Mouse (Mus musculus): ENCODE results near the gene Hist1h2an.
A peak's percentile ranks its signal among the peaks of the same experiment; 100 is the strongest.
"Not testable (repeated sequence)": the region's sequence is repeated elsewhere in the genome, so short reads cannot be mapped to it uniquely, and the experiment has no call there.

Hist1h2an gene

DNA sequence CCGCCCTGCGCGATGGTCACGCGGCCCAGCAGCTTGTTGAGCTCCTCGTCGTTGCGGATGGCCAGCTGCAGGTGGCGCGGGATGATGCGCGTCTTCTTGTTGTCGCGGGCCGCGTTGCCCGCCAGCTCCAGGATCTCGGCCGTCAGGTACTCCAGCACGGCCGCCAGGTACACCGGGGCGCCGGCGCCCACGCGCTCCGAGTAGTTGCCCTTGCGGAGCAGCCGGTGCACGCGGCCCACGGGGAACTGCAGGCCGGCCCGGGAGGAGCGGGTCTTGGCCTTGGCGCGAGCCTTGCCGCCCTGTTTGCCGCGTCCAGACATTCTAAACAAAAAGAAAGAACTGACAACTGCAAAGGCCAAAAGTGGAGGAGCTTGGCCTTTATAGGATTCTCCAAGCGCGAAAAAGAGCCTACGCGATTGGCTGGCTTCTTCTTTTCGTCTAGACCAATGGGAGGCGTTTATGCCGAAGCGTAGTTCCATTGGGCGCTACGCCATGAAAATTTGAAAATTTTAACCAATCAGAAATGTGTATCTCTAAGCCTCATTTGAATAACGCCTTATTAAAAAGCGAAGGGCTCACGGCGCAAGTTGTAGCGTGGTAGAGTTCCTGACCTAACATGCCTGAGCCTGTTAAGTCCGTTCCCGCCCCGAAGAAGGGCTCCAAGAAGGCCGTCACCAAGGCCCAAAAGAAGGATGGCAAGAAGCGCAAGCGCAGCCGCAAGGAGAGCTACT is at the start of gene Hist1h2an, which contains the start of gene Hist1h2bp:
Gene Hist1h2an, minus strand, starts transcription at position 320 of the 731 bp plus-strand sequence.
Gene Hist1h2bp, plus strand, starts transcription at position 563 of the 731 bp plus-strand sequence.
- peak; percentile 64 to 65 for DNase-seq

- DNase-seq = not testable (repeated sequence)
These were observed 46.4 kb upstream of the Hist1h2an start, which contains the start of the genes Hist1h2ap and Hist1h2br for GRCm38 (mm10) chr13:21833461-21833860. Hist1h2ap (minus strand) TSS chr13:21833507. Hist1h2br (plus strand) TSS chr13:21833743.

DNA sequence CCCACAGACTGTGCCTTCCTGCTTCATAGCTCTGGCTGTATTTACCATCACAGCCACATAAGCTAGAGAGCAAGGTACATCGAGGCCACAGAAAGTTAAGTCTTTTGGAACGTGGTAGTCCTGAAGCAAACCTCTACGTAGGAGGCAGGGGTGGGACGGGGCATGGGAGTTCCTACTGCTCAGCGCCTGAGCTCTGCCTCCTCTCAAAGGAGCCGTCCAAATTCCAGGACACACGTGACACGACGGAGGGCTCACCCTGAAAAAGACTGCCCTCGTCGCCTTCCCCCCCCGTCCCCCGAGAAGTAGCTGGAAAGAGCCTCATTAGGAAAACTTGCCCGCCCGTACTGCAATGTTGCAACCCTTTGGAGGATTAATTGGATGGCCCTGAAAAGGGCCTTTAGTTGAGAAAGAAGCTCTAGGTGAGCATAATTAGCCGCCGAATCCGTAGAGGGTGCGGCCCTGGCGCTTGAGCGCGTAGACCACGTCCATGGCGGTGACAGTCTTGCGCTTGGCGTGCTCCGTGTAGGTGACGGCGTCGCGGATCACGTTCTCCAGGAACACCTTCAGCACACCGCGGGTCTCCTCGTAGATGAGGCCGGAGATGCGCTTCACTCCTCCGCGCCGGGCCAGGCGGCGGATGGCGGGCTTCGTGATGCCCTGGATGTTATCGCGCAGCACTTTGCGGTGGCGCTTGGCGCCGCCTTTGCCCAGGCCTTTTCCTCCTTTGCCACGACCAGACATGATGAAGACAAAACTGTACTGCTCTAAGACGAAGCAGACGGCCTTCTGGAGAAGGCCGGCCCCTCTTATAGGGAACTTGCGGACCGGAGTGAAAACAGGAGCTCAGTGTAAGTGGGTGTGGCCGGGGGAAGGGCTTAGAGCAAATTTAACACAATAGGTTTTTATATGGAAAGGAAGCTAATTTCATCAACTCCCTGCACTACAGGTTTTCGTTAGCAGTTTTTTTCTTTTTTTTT is 44.7 kb upstream of the Hist1h2an start, which contains the start of gene Hist1h4n:
Gene Hist1h4n, minus strand, starts transcription at position 779 of the 977 bp plus-strand sequence.
- DNase-seq = peak in 1 of 2 experiments; percentile 31

DNA sequence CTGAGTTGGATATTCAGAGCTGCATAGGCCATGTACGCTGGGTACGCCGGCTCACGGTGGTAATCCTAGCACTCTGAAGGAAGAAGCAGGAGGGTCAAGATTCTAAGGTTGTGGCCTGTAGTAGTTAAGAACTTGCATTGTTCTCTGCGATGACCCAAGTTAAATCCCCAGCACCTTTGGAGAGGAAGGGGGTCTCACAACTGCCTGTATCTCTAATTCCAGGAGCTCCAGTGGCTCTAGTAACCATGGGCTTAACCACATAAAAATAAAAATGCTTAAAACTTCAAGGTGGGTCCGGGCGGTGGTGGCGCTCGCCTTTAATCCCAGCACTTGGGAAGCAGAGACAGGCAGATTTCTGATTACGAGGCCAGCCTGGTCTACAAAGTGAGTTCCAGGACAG is 43.3 kb upstream of the Hist1h2an start:
- DNase-seq = no peak

DNA sequence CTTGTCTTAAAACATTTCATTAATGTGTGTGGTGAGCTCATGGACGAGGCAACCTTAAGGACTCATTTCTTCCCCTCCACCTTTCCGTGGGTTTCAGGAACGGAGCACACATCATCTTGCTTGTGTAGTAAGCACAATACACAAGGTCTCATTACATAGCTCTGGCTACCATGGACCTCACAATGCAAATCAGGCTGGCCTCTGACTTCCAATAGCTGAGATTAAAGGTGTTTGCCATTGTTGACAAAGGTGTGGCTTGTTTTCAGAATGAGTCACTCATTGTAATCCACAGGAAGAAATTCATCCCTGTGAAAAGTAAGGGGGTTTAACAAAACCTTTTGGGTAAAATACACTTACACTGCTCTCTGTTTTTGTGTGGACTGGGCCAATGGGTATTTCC is 41.5 kb upstream of the Hist1h2an start:
- DNase-seq = no peak

- DNase-seq = not testable (repeated sequence)
These were observed 33.3 kb upstream of the Hist1h2an start for GRCm38 (mm10) chr13:21820082-21820890.

GRCm38 (mm10) chr13:21812092-21812491 is 25.1 kb upstream of the Hist1h2an start:
- DNase-seq = not testable (repeated sequence)

DNA sequence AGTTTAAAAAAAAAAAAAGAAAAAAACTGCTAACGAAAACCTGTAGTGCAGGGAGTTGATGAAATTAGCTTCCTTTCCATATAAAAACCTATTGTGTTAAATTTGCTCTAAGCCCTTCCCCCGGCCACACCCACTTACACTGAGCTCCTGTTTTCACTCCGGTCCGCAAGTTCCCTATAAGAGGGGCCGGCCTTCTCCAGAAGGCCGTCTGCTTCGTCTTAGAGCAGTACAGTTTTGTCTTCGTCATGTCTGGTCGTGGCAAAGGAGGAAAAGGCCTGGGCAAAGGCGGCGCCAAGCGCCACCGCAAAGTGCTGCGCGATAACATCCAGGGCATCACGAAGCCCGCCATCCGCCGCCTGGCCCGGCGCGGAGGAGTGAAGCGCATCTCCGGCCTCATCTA is 24.5 kb upstream of the Hist1h2an start, which contains the start of gene Hist1h4m:
Gene Hist1h4m, plus strand, starts transcription at position 208 of the 400 bp plus-strand sequence.
- peak; percentile 36 to 43 for DNase-seq

DNA sequence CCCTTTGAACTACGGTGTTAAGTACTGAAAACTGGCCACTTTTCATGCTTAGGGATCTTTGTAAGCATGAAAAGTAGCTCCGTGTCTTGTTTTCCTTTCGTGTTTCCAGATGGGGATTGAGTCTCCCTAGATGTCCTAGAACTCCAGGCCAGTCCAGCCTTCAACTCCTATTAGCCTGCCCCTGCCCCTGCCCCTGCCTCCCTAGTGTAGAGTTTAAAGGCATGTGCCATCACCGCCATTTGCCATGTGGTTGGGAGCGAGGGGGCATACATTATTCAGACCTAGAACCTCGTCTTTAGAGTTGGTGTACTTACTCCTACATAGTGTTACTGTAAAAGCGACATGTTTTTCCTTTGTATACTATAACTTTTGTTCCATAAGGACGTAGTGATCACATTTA is 24.1 kb upstream of the Hist1h2an start:
- not testable (repeated sequence) for DNase-seq

DNA sequence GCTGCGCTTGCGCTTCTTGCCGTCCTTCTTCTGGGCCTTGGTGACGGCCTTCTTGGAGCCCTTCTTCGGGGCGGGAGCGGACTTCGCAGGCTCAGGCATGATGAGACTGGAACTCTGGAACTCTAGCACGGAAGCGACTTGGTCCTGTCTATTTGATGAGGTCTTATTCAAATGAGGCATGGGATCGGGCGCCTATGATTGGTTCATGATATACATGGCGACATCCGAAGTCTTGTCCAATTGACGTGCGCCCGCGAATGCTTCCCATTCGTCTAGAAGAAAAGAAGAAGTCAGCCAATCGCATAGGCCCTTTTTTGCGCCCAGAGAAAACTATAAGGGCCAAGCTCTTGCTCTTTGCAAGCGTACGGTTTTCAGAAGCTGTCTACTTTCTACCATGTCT is 23.1 kb upstream of the Hist1h2an start, which contains the start of the genes Hist1h2bq and Hist1h2ao:
Gene Hist1h2bq, minus strand, starts transcription at position 125 of the 400 bp plus-strand sequence.
Gene Hist1h2ao, plus strand, starts transcription at position 393 of the 400 bp plus-strand sequence.
- DNase-seq = not testable (repeated sequence)

- DNase-seq = not testable (repeated sequence)
These were observed 16.0 kb upstream of the Hist1h2an start for GRCm38 (mm10) chr13:21803058-21803457.

DNA sequence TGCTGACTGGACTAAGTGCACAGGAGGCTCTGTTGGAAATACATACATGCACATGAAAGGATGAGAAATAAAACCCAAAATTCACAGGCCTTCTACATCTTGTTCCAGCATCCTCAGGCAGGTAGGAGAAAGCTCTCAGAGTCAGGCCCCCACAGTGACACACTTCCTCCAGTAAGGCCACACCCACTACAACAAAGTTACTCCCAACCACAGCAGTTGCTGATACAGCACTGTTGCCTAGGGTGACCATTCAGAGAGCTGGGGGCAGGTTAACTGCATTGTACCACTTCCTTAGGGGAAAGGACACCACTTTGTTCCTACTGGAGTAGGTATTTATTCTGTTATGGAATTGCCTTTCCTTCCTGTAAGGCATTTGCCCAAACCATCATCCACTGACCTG is 10.1 kb upstream of the Hist1h2an start:
- DNase-seq = not testable (repeated sequence)

GRCm38 (mm10) chr13:21795584-21795983 is 8.6 kb upstream of the Hist1h2an start:
- DNase-seq = no peak

DNA sequence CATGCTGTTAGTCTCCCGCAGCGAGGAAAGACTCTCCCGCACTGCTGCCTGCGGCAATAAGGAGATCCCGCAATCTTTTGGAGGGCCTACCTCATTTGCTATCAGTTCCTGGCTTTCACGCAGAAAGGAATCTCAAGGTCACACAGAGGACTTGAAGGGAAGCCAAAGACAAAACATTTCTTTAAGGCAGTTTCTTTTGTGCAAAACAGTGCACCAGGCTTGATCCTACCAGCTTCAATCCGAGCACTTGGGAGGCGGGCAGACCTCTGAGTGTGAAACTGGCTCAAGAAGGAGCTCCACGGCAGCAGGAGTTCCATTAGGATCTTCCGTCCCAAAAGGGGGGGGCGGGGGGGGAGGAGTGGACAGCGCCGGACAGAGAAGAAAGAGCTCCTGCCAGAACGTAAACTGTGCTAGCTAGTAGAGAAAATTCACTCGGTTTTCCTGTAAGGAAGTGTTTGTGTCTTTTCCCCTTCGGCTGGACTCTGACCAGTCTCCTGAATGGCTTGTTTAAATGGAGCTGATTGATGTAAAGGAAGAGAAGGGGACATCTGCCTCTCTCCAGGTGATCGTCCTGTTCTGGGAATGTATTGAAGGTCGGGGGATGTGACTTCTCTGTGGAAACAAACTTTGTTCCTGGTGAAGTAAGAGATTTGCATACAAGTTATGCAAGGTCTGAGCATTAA is 3.7 kb upstream of the Hist1h2an start:
- no peak for DNase-seq

- no peak for DNase-seq
These were observed 2.9 kb upstream of the Hist1h2an start for GRCm38 (mm10) chr13:21789925-21790324.

- DNase-seq = no peak
These were observed 959 bp upstream of the Hist1h2an start for GRCm38 (mm10) chr13:21787760-21788593.

DNA sequence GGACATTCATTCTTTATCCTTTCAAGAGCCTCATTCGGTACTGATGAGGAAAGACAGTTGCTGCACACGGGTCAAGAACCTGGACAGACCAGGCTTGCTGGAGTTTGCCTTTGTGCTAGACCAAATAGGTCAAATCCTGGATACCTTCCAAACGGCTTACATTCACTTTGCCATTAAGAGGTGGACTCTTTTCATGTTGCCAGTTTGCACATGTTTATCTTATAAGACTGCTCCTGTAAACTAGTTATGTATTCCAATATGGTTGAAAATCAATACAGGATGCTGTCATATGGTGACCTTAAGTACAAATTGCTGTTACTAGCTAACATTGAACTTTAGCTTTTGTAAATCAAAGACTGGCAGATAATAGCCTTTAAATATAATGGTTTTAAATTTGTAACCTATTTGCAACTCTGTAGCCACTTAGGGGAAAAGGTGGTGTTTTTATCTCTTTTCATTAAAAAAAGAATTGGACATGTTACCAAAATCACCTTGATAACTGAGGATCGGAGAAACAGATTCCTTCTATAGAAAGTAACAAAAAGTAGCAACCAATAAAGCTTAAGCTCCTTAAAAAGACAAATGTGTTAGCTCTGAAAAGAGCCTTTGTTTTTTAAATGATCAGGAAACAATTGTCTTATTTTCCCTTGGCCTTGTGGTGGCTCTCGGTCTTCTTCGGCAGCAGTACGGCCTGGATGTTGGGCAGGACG is 674 bp downstream of the Hist1h2an start:
- no peak for DNase-seq

DNA sequence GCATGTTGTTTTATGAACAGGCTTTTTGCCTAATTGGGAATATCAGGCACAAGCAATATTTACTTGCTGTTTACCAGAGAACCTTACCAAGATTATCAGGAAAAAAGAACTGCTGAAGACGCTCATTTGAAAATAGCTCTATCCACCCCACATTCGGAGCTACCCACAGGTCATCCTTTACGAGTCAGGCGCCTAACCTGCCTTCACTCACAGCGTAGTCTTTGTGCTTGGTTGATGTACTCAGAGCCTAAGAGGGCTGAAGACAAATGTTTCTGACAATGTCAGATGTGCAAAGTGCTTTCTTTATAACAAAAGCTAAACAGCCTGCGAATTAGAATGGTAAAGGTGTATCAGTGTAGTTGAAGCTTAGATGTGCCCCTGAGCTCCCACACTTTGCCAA is 2.7 kb downstream of the Hist1h2an start:
- no peak for DNase-seq

GRCm38 (mm10) chr13:21783734-21784161 is 3.3 kb downstream of the Hist1h2an start:
- no peak for DNase-seq

GRCm38 (mm10) chr13:21783255-21783617 is 3.8 kb downstream of the Hist1h2an start, which contains the start of gene Hist1h3i:
Hist1h3i (minus strand) TSS chr13:21783370.
- DNase-seq = peak; percentile 24 to 38
